Mouse (Mus musculus) testis, postnatal 10 days (tissue): ENCODE measurements at regions not wholly inside any gene's neighbourhood (a gene's known extent, or its start where the extent isn't known, plus 50 kb on each side); places are given as distances from the start of the nearest gene placed in this dataset.
A peak's percentile ranks its signal among the peaks of the same experiment; 100 is the strongest.

ENCODE experiments used
- DNase-seq: peaks from one replicate; pipeline ENCODE4 v3.0.0; 2021; ENCODE audit warnings: low spot score

- peak; percentile 42 for DNase-seq
Observed at GRCm38 (mm10) chr16:3231566-3231965, 359.3 kb upstream of the Olfr161 start.

GRCm38 (mm10) chr16:3232610-3233009 is 358.2 kb upstream of the Olfr161 start:
- DNase-seq = peak; percentile 40

DNA sequence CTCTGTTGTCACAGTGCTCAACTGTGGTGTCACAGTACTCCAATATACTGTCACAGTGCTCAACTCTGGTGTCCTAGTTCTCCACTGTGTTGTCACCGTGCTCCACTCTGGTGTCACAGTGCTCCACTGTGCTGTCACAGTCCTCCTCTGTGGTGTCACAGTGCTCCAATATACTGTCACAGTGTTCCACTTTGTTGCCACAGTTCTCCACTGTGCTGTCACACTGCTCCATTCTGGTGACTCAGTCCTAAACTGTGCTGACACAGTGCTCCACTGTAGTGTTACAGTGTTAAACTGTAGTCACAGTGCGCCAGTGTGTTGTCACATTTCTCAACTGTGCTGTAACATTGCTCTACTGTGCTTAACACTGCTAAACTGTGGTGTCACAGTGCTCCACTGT is 356.8 kb upstream of the Olfr161 start:
- peak; percentile 36 for DNase-seq

DNA sequence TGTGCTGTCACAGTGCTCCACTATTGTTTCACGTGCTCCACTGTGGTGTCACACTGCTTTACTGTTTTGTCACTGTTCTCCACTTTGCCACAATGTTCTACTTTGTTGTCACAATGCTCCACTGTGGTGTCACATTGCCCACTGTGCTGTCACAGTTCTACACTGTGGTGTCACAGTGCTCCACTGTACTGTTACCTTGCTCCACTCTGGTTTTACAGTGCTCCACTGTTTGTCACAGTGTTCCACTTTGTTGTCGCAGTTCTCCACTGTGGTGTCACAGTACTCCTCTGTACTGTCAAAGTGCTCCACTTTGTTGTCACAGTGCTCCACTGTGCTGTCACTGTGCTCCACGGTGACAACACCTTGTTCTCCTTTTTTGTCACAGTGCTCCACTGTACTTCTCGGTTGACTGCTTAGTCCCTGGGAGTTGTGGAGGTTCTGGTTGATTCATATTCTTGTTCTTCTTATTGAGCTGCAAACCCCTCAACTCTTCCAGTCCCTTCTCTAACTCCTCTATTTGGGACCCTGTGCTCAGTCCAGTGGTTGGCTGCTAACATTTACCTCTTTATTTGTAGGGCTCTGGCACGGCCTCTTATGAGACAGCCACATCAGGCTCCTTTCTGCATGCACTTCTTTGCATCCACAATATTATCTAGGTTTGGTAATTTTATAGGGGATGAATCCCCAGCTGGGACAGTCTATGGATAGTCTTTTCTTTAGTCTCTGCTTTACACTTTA is 349.7 kb upstream of the Olfr161 start:
- DNase-seq = peak; percentile 43

GRCm38 (mm10) chr16:3241939-3242338 is 348.9 kb upstream of the Olfr161 start:
- DNase-seq = no peak

- peak; percentile 33 for DNase-seq
Observed at GRCm38 (mm10) chr16:3246422-3246821, 344.4 kb upstream of the Olfr161 start.

DNA sequence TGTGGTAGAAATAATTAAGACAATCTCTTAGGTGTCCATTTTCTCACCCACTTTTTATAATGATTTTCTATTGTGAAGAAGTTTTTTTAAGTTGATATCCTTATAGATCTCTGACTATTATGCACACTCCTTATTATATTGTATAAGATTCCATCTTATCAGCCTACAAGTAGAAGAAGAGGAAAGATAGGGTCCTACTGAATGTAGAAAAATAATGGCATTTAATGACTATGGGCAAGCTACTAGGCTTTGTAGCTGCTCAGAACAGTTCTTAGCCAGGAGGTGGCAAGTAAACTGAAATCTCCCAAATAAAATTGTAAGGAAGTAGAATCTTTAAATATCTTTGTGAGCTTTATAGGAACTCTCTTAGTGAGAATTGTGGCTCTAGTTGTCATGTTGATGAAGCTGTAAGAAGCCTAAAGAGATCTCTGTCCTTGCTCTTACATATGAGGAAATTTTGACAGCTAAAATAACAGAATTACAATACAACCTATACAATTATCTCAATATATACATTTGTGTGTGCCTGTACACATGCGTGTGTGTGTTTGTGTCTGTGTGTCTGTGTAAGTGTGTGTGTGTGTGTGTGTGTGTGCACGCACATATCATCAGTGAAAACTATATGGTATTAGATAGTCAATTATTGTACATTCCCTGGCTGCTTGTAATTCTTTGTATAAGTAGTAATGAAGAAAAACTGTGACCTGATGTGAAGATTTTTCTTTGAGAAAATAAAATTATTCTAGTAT is 343.7 kb upstream of the Olfr161 start:
- DNase-seq = no peak

GRCm38 (mm10) chr16:3247755-3248110 is 343.1 kb upstream of the Olfr161 start:
- no peak for DNase-seq

DNA sequence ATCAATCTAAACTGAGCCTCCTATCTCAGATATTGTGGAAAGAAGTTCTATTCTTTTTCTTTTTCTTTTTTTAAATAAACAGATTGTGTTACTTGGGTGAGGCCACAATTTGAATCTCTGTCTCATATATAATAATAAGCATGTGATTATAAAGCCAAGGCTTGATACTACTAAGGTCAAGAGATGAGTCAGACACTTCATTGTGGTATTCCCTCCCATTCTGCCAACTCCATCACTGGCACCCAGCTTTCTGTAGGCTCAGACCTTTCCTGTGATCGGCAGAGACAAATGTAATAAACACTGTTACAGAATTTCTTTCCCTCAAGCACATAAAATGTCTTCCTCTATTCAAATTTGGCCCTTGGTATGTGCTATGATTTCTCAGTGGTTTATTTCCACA is 337.0 kb upstream of the Olfr161 start:
- DNase-seq = peak; percentile 36

GRCm38 (mm10) chr16:3256051-3256450 is 334.8 kb upstream of the Olfr161 start:
- no peak for DNase-seq

DNA sequence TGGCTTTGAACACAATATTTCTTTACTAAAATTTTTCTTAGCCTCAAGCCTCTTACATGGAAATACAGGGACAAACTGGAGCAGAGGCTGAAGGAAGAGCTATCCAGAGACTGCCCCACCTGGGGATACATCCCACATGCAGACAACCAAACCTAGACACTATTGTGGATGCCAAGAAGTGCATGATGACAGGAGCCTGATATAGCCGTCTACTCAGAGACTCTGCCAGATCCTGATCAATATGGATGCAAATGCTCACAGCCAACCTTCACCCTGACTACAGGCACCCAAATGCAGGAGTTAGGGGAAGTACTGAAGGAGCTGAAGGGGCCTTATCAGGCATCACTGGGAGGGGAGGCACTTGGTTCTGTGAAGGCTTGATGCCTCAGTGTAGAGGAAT is 325.5 kb upstream of the Olfr161 start:
- peak; percentile 45 for DNase-seq

- no peak for DNase-seq
Observed at GRCm38 (mm10) chr16:3271819-3272490, 318.9 kb upstream of the Olfr161 start.

- peak; percentile 35 for DNase-seq
Observed at GRCm38 (mm10) chr16:3273427-3273826, 317.4 kb upstream of the Olfr161 start.
